Mouse (Mus musculus) retina, embryonic 14.5 days (tissue): Measurements from ENCODE around the gene Gpr26.

Experiments
- DNase-seq: peaks from one replicate; pipeline ENCODE4 v3.0.0-alpha.2; 2015; ENCODE audit warnings: low spot score

Gene Gpr26

GRCm38 (mm10) chr7:132026671-132027070 is 60.4 kb downstream of the Gpr26 start:
- DNase-seq = no peak

- DNase-seq = no peak
Measured at GRCm38 (mm10) chr7:132031940-132032531, 65.8 kb downstream of the Gpr26 start.
